Mouse (Mus musculus) cerebellum, postnatal 10 days (tissue): ENCODE results near the gene Napepld.
"Not testable (repeated sequence)": the region's sequence is repeated elsewhere in the genome, so short reads cannot be mapped to it uniquely, and the experiment has no call there.

Experiments used
- DNase-seq, 2 experiments: peaks; one replicate each; pipeline ENCODE4 v3.0.0; 2021; ENCODE audit warnings: mixed read lengths in 2 of 2

The Napepld gene

DNA sequence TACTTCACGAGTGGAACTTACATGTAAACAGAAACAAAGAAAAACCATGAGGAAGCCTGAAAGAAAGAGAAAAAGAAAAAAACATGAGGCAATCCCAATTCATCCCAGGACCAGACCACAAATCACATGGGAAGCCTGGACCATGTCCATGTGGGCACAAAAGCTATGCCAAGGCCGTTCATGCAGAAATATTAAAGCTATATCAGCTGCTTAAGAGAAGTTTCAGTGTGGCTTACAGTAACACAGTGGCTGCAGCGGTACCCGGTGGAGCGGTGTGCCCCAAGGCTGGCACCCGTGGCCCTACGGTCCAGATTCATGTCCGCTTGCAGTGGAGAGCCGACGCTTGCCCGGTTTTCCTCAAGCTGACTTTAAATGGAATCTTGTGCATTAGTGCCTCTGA lies 38.1 kb downstream of the Napepld start:
- DNase-seq, result peak; percentile 38 to 40

DNA sequence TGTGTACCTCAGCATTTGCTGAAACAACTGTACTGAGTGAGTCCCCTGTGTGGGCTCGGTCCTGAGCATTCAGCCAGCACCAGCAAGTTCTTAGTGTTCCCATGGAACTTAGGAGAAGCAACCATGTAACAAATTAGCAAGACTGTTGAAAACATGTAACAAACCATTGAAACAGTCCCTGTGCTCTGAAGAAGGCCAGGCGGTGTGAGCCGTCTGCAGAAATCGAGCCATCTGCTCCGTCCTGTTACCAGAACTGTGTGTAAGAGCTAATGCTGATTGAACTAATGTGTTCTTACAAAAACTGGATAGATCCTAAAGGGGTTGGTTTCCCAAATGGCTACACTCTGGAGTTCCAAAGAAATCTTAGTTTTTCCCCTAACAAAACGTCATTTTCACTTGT lies 40.3 kb downstream of the Napepld start:
- no peak for DNase-seq

DNA sequence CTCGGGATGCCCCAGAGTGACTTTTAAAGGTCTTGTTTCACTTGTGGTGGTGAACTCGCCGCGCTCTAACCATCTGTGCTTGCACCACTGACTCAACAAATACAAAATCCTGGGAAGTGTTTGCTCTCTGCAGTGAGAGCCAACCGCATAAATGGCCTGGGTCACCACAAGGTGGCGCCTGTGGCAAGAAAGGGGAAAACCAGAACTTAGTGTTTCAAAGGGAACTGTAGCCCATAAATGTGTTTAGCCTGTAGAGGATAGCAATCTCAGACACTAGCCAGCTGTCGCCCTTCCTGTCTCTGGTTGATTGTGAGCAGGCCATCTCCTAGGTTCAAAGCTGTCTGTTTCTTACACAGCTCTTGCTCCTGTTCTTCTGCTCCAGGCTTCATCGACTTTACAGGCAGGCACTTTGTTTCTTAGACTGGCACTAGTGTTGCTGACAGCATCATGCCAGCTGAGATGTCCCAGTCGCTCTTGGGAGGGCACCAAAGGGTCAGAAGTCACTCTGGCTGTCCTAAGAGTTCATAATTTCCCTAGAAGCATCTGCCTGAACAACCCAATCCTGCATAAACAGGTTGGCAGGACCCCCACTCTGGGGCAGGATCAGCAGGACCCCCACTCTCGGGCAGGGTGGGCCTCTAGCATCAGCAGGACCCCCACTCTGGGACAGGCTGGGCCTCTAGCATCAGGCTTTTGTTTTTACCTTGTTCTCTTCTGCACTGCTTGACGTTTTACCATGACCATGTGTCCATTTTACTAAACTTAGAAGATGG lies 42.4 kb downstream of the Napepld start:
- DNase-seq, result peak; percentile 89 to 91

DNA sequence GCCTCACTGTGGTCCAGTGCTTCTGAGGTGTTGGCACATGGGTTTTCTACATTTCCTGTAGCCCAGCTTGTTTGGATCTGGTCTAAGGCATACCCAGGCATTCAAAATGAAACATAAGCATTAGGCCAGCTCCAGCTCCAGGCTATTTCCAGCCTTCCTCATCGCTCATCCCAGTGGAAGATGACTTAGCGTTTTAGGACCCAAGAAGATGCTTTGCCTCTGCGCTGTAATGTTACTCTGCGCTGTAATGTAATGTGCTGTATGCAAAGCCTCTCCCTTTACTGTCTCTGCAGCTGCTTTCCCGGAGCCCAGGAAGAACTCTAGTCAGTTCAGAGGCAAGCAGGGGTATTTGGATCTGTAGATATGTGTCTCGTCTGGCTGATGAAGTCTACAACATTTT lies 43.2 kb downstream of the Napepld start:
- no peak for DNase-seq

DNA sequence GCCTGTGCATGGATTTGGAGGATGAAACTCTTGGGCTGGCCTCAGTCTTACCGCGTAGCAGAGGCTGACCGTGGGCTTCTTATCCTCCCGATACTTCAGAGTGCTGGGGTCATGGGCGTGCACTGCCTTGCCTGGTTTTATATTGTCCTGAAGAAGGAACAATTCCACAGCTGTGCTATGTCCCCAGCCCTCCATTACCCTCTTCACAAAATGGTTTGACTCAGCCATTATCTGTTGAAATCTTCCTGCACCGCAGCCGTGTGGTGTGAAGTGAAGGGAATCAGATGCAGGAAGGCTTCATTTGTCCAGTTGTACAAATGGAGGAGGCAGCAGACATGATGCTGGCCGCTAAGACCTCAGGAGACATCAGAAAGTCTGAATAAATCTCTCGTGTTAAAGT lies 44.3 kb downstream of the Napepld start:
- DNase-seq, result no peak

DNA sequence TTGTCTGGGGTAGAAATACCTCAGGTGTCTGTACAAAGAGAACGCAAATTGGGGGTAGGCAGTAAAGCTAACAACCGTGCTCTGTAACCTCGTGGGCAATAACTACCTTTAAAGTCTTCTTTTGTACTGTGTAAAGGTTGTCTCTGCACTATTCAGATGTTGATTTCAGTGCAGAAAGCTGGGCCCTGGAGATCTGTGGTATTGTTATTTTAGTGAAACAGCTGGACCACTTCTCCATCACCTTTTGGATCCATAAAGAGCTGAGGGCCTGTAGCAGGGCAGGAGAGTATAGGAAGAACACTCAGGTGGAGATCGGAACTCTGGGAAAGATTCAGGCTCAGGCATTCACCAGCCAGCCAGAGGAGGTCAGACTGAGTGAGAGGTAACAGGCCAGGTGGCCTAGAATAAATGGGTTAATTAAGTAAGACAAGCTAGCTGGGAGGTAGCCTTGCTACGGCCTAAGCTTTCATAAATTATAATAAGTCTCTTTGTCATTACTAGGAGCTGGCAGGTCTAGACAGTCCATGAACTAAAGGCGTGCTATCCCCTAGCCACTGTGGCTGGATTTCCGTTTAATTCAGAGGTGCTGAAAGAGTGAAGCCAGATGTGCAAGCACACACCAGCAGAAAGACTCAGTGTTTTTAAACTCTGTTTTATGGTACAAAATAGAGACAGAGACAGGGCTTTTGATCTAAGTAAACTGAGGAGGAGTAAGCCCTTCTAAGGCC lies 49.1 kb downstream of the Napepld start:
- no peak for DNase-seq

DNA sequence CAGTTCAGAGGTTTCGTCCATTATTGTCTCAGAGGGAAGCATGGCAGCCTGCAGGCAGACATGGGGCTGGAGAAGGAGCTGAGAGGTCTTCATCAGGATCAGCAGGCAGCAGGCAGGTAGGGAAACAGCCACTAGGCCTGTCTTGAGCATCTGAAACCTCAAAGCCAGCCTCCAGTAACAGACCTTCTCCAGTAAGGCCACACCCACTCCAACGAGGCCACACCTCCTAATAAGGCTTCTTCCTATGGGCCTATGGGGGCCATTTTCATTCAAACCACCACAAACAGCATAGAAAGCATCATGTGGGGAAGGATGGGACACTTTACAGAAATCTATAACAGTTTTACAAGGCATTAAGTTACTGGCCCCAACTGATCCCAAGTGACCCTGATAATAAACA lies 50.5 kb downstream of the Napepld start:
- no peak for DNase-seq

DNA sequence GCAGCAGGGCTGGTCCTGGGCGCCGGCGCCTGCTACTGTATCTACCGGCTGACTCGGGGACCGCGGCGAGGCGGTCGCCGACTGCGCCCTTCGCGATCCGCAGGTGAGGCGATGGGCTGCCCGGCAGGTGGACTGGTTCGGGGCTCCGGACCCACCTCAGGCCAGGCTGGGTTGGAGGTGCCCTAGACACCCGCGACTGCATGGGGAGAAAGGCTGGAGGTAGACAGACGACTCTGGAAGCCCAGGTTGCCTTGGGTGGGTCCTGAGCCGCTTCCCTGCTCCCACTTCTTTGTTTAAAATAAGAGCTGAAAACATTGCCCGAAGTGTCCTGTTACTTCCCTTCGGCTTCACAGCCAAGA lies 55.1 kb downstream of the Napepld start:
- DNase-seq, result no peak

DNA sequence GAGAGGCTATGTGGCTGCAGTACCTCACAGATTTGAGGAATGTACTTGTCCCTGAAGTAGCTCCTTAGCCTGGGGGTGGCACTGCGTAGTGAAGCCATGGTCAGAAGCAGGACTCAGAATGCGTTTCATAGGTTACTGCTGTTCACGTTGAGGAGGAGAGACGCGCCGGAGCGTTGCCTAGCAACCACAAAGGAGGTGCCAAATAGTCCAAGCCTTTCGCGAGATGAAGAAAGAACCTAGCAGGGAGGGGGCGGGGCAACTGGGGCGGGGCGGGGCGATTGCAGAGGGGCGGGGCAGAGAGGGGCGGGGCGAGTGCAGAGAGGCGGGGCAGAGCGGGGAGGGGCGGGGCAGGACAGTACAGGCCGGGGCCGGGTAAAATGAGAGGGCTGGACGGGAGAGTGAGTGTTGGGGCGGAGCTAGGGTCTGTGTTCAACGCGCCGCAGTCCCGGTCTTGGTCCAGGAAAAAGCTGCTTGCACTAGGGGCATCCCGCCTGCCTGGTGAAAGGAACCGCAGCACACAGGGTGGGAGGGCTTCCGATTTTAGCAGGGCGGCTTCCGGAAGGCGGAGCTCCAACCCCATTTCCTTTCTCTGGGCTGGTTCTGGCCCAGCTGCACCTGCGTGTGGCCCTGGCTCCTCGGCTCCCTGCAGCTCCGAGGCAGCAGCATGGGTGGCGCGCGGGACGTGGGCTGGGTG lies 55.6 kb downstream of the Napepld start, which contains the start of the genes Fbxl13 and Armc10:
Gene Fbxl13 (minus strand): TSS at position 196 of the 694 bp plus-strand sequence.
Gene Armc10 (plus strand): TSS at position 375 of the 694 bp plus-strand sequence.
- DNase-seq, result peak; percentile 93

DNA sequence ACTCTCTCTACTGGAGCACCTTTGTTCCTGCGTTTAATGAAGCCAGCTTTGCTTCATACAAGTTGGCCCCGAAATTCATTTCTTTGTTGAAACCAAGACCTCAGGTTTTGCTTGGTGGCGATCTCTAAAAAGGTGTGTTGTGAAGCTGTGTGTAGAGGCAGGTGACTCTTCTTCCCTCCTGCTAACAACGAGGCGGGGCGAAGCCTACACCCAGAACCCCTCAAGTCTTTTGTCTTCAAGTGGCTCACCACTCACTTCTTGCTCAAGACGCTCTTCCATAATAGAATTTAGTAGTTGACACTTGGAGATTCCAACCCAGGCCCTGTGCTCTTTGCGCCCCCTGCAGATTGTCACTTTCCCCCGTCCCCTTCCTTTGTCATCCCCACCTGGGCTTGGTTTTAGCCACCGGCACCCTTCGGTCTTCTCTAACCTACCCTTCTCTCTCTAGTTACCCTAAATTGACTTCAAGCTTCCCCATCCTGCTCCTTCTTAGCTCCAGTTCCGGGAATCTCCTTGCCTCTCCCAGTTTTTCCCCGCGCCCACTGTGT lies 56.2 kb downstream of the Napepld start:
- peak; percentile 59 to 63 for DNase-seq

DNA sequence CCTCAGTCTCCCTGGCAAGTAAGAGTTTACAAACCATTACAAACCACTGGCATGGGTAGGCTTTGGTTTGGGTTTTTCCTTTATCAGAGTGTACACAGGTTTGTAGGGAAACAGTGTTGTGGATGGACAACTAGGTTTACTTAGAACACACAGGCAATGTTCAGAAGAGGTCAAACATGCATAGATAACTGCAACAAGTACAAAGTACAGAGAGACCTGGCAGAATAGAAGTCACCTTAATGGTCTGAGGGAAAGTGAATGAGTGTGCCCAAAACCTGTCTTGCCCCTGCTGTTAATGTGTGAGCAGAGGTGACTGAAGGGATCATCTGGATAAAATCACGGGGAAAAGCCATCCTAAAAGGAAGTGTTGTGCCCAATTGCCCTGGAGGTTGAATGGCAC lies 57.6 kb downstream of the Napepld start:
- no peak for DNase-seq

DNA sequence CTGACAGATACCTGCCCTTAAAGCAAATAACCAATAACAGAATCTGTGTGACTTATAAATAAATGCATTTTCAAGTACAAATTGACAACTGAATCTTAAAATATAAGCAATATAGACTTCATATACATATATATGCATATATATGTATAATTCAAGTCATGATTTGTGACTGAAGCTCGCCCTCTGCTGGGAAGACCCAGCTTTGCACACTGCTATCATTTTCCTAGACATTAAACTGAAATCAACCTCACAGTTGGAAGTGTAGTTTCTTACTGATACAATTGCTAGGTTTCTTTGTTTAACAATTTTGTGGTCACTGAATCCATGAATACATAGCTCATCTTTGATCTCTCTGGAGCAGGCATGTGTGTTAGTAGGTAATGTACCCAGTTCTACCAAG lies 60.2 kb downstream of the Napepld start:
- DNase-seq, result peak; percentile 72 to 78

DNA sequence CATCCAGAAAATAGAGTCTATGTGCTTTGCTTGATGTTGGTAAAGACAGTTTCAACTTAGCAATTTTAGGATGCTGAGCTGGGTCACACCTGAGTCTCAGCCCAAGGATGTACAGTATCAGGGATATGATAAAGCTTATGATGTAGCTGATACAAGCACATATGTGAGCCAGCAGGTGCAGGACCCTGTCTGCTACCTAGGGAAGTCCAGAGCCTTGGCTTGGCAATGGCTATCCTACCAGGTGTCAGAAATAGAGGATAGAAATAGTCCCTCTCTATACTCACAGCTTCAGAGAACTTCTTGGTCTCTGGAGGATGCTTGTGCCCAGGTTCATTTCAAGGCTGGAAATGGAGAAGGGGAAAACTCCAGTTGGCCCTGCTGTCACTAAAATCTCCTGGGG lies 75.3 kb downstream of the Napepld start:
- DNase-seq, result no peak

DNA sequence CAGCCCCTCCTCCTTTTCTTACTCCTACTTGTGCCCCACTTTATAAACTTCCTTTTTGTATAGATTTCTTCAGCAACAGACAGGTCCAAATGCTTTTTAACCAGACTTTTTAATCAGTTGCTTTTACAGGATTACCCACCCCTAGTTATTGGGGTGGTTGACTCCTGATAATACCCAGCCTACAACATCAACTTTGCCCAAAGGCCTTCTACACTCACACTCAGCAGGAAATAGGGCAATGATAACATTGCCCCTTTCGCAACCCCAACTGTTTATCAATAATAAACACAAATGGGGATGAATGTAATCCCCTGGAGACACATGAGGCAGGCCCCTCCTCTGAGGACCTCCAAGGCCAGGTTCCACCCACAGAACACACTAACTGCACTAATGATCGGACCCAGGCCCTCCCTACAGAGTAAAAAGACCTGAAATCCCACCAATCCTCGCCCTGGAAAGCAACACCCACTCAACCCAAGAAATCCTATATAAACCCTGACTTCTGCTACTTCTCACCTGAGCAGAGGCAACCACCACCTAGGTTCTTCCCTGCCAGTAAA lies 84.7 kb downstream of the Napepld start:
- DNase-seq, result no peak

DNA sequence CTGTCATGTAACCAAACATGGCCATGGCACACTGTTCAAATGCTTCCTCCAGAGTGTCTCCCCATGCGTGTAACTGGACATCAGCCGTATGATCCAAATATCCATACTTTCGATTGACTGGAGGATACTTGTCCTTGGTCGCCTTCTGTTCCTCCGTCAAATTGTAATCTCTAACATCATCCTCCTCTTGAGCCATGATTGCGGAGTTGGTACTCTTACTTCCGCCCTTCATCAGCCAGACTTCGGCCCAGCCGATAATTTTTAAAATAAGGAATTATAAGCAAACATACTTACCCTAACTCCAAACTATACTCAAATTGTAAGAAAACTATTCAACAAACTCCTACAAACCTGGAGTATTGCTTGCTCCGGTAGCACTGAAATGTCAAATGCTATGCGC lies 86.9 kb downstream of the Napepld start:
- not testable (repeated sequence) for DNase-seq
